Comparison of ENCODE assay signal across 9 mouse cellular contexts in the genomic region with DNA sequence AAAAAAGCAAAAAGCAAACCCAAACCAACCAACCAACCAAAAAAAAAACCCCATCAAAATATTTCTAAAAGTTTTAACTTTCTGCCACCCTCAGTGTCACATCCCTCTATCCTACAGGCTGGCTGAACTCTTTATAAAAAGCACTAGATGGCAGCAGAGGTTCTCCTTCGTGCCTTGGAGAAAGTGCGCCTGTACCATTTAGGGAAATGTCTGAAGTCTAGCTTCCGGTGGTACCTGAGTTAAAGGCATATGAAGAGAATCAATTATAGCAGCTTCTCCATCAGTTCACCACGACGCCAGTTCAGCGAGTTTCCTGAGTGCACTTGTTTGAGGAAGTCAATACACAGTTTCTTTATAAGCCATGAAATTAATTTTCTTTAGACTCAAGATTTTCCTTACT.
DNase-seq lines count a peak whose midpoint lies in the region; ATAC-seq and TF ChIP-seq lines count a peak whose summit lies in the region.
"Had no signal": no experiment of that assay in that cellular context is flagged by ENCODE, and none has a peak within 500 bp of the region (broad histone marks: within the 10 kb centered on the region; RNA-seq: fewer than 3 reads in every experiment).

No protein-coding gene starts in this region.

- H3K27ac ChIP-seq in kidney, embryonic 14.5 days (ENCODE audit: low read depth, low read length): no peak overlapping the region
- H3K27ac ChIP-seq in embryonic facial prominence, embryonic 15.5 days (replicated peaks): no peak overlapping the region

- 5% methylated on average over 6 of the region's 6 CpGs for WGBS in kidney, embryonic 14.5 days
- WGBS in embryonic facial prominence, embryonic 15.5 days: 6% methylated on average over 6 of the region's 6 CpGs

- no peak overlapping the region for H3K4me2 ChIP-seq in kidney, embryonic 14.5 days (replicated peaks; ENCODE audit: low read depth, low read length)
- no peak overlapping the region for H3K4me2 ChIP-seq in embryonic facial prominence, embryonic 15.5 days (replicated peaks)

- no peaks in the 10 kb centered on the region for H3K36me3 ChIP-seq in kidney, embryonic 14.5 days (ENCODE audit: control insufficient read depth, insufficient read depth, low read length)
- H3K36me3 ChIP-seq in G1E (replicated peaks): no peaks in the 10 kb centered on the region
- no peaks in the 10 kb centered on the region for H3K36me3 ChIP-seq in embryonic facial prominence, embryonic 15.5 days
- H3K36me3 ChIP-seq in megakaryocyte, embryonic 14.5 days (replicated peaks; ENCODE audit: low read length): no peaks in the 10 kb centered on the region

- no peaks in the 10 kb centered on the region for H3K27me3 ChIP-seq in kidney, embryonic 14.5 days (ENCODE audit: control insufficient read depth, insufficient read depth, low read length)
- H3K27me3 ChIP-seq in G1E (ENCODE audit: insufficient read depth, low read length): peaks cover 17% of the 10 kb centered on the region
- no peaks in the 10 kb centered on the region for H3K27me3 ChIP-seq in embryonic facial prominence, embryonic 15.5 days
- no peaks in the 10 kb centered on the region for H3K27me3 ChIP-seq in megakaryocyte, embryonic 14.5 days (replicated peaks)

- peak; percentile 19 to 22 for DNase-seq in kidney, adult 8-10 months
- DNase-seq in A20 (ENCODE audit: low read depth, low spot score) (peak; percentile 41), G1E (ENCODE audit: low spot score) (peak; percentile 10)
- DNase-seq in urinary bladder, adult 2 months (ENCODE audit: low spot score): no peak
- DNase-seq in T-cell, adult 2 months (ENCODE audit: low spot score): no peak

- no peaks in the 10 kb centered on the region for H3K9me3 ChIP-seq in kidney, embryonic 14.5 days (ENCODE audit: control insufficient read depth, low read length)
- no peaks in the 10 kb centered on the region for H3K9me3 ChIP-seq in G1E (replicated peaks)
- H3K9me3 ChIP-seq in embryonic facial prominence, embryonic 15.5 days (replicated peaks): no peaks in the 10 kb centered on the region
- H3K9me3 ChIP-seq in megakaryocyte, embryonic 14.5 days: no peaks in the 10 kb centered on the region

- H3K4me3 ChIP-seq in kidney, embryonic 14.5 days (ENCODE audit: low read length): no peak overlapping the region
- H3K4me3 ChIP-seq in G1E (ENCODE audit: low read depth, low read length): no peak overlapping the region
- no peak overlapping the region for H3K4me3 ChIP-seq in embryonic facial prominence, embryonic 15.5 days (replicated peaks)
- H3K4me3 ChIP-seq in megakaryocyte, embryonic 14.5 days (replicated peaks): peak overlapping the region; percentile 73
- H3K4me3 ChIP-seq: erythroblast, embryonic 14.5 days had no signal

- ATAC-seq in kidney, embryonic 14.5 days (ENCODE audit: low FRiP score, low TSS enrichment): no peak
- ATAC-seq in G1E (ENCODE audit: extremely low read depth, insufficient number of reproducible peaks, low FRiP score, poor library complexity, severe bottlenecking): no peak
- ATAC-seq in embryonic facial prominence, embryonic 15.5 days (ENCODE audit: insufficient number of reproducible peaks, low FRiP score, low TSS enrichment, low read depth): 0 out of 2 replicates have a peak, but pooled peaks have one; percentile 65

- no peak overlapping the region for H3K9ac ChIP-seq in kidney, embryonic 14.5 days (ENCODE audit: low read depth, low read length)
- H3K9ac ChIP-seq in embryonic facial prominence, embryonic 15.5 days: no peak overlapping the region

- no peaks in the 10 kb centered on the region; the same call in 1 of the 2 replicates for H3K4me1 ChIP-seq in kidney, embryonic 14.5 days (ENCODE audit: control insufficient read depth, insufficient read depth, low read length)
- no peaks in the 10 kb centered on the region for H3K4me1 ChIP-seq in G1E (ENCODE audit: insufficient read depth, low read depth, low read length)
- no peaks in the 10 kb centered on the region for H3K4me1 ChIP-seq in embryonic facial prominence, embryonic 15.5 days
- peaks cover 17% of the 10 kb centered on the region for H3K4me1 ChIP-seq in megakaryocyte, embryonic 14.5 days

- TF ChIP-seq CTCF in G1E (IDR thresholded peaks at IDR 0.05; ENCODE audit: low read depth, low read length): no peak

Comparison
In these comparisons a context has a peak if more than half of its experiments do, and no peak if none do; other contexts are left out.
1. DNase-seq: peak in kidney, adult 8-10 months (2 of 2), A20 (single experiment) and G1E (single experiment); none in urinary bladder, adult 2 months (single experiment) and T-cell, adult 2 months (single experiment).